Mouse (Mus musculus): ENCODE data around the gene Dab2ip. TPM values are rescaled to one million over a fixed set of nuclear protein-coding genes. Genes with fewer than 3 reads are reported as not detected.

Gene Dab2ip
- total and polyA plus RNA-seq, 3 experiments: 4.9 to 15.6 (median 7.8) TPM

GRCm38 (mm10) chr2:35629126-35629525 is 71.1 kb downstream of the Dab2ip start:
- in situ Hi-C loops (cut with MboI; ENCODE audit: low pct_ligation_motif_present, low pct_unique_long_range_greater_than_20kb, low sequenced_read_pairs): no loop called here
- peaks cover 0 to 28% of the 10 kb centered on the region in 2 experiments for H3K36me3 ChIP-seq (replicated peaks in 1 of 2; ENCODE audit: control insufficient read depth in 1 of 2, insufficient read depth in 1 of 2, low read length in 1 of 2)
- no peak for TF ChIP-seq ZC3H11A (IDR thresholded peaks at IDR 0.05; ENCODE audit: low read depth, low read length)
- no peak for TF ChIP-seq MAZ (IDR thresholded peaks at IDR 0.05; ENCODE audit: low read depth, low read length)
- TF ChIP-seq MAFK (IDR thresholded peaks at IDR 0.05; ENCODE audit: insufficient replicate concordance, low read length): no peak
- TF ChIP-seq USF1 (IDR thresholded peaks at IDR 0.05; ENCODE audit: low read depth, low read length): no peak
- no peak for TF ChIP-seq UBTF (IDR thresholded peaks at IDR 0.05; ENCODE audit: low read depth, low read length)
- no peak for TF ChIP-seq NRF1 (IDR thresholded peaks at IDR 0.05; ENCODE audit: low read depth, low read length)
- TF ChIP-seq EP300 (IDR thresholded peaks at IDR 0.05; ENCODE audit: low read length): no peak
- no peak for TF ChIP-seq TCF12 (IDR thresholded peaks at IDR 0.05; ENCODE audit: low read depth, low read length)
- DNase-seq (ENCODE audit: extremely low read depth): no peak
- dilution Hi-C loops (cut with MboI; ENCODE audit: extremely low pct_ligation_motif_present, extremely low pct_unique_long_range_greater_than_20kb, low sequenced_read_pairs): no loop called here
- peaks cover 2 to 42% of the 10 kb centered on the region in 2 experiments for H3K4me1 ChIP-seq (ENCODE audit: control insufficient read depth in 1 of 2, insufficient read depth in 2 of 2)
- no peak overlapping the region for H3K4me2 ChIP-seq (ENCODE audit: insufficient read depth, low read depth, poor library complexity, severe bottlenecking)
- no peak overlapping the region for H3K27ac ChIP-seq (ENCODE audit: insufficient read depth, low read depth)
- no peaks in the 10 kb centered on the region for H3K27me3 ChIP-seq (replicated peaks)
- no peaks in the 10 kb centered on the region for H3K9me3 ChIP-seq (replicated peaks; ENCODE audit: low read length)
- H3K9ac ChIP-seq (ENCODE audit: insufficient read depth, low read depth): no peak overlapping the region
- H3K79me2 ChIP-seq (replicated peaks; ENCODE audit: control insufficient read depth, extremely low read depth, insufficient read depth, poor library complexity, severe bottlenecking): no peaks in the 10 kb centered on the region
- no peak overlapping the region for H3K4me3 ChIP-seq (replicated peaks in 1 of 3; ENCODE audit: low read depth in 2 of 3, low read length in 2 of 3, poor library complexity in 1 of 3)

- no peaks in the 10 kb centered on the region for H3K27me3 ChIP-seq (replicated peaks)
- no peak overlapping the region for H3K27ac ChIP-seq (ENCODE audit: insufficient read depth, low read depth)
- TF ChIP-seq RAD21 (IDR thresholded peaks at IDR 0.05; ENCODE audit: low read depth, low read length): peak; percentile 39
- TF ChIP-seq NELFE (IDR thresholded peaks at IDR 0.05; ENCODE audit: low read depth, low read length): no peak
- peak; percentile 54 for TF ChIP-seq SMC3 (IDR thresholded peaks at IDR 0.05; ENCODE audit: low read depth, low read length)
- peak in 1 of 2 experiments; percentile 53; a peak in 2 of 4 replicates for TF ChIP-seq CTCF (conservative IDR thresholded peaks at IDR 0.05 in 1 of 2, IDR thresholded peaks at IDR 0.05 in 1 of 2; ENCODE audit: low read depth in 2 of 2, low read length in 2 of 2)
- no peak for TF ChIP-seq EP300 (IDR thresholded peaks at IDR 0.05; ENCODE audit: low read length)
- no peak for TF ChIP-seq USF1 (IDR thresholded peaks at IDR 0.05; ENCODE audit: low read depth, low read length)
- H3K9me3 ChIP-seq (replicated peaks; ENCODE audit: low read length): no peaks in the 10 kb centered on the region
- no peak for DNase-seq (ENCODE audit: extremely low read depth)
- H3K4me3 ChIP-seq (replicated peaks in 1 of 3; ENCODE audit: low read depth in 2 of 3, low read length in 2 of 3, poor library complexity in 1 of 3): no peak overlapping the region
- in situ Hi-C loops (cut with MboI; ENCODE audit: low pct_ligation_motif_present, low pct_unique_long_range_greater_than_20kb, low sequenced_read_pairs): no loop called here
- no peak overlapping the region for H3K9ac ChIP-seq (ENCODE audit: insufficient read depth, low read depth)
- H3K4me1 ChIP-seq (ENCODE audit: control insufficient read depth in 1 of 2, insufficient read depth in 2 of 2): peaks cover 4 to 14% of the 10 kb centered on the region in 2 experiments; a peak in 3 of 4 replicates
- H3K36me3 ChIP-seq (replicated peaks in 1 of 2; ENCODE audit: control insufficient read depth in 1 of 2, insufficient read depth in 1 of 2, low read length in 1 of 2): peaks cover 0 to 23% of the 10 kb centered on the region in 2 experiments
- dilution Hi-C loops (cut with MboI; ENCODE audit: extremely low pct_ligation_motif_present, extremely low pct_unique_long_range_greater_than_20kb, low sequenced_read_pairs): no loop called here
- no peak overlapping the region for H3K4me2 ChIP-seq (ENCODE audit: insufficient read depth, low read depth, poor library complexity, severe bottlenecking)
- H3K79me2 ChIP-seq (replicated peaks; ENCODE audit: control insufficient read depth, extremely low read depth, insufficient read depth, poor library complexity, severe bottlenecking): no peaks in the 10 kb centered on the region
These were observed 75.3 kb downstream of the Dab2ip start for GRCm38 (mm10) chr2:35633392-35633791.

- Histone ChIP-seq H3K27me3 (replicated peaks) (no peaks in the 10 kb centered on the region), H3K79me2 (replicated peaks; ENCODE audit: control insufficient read depth, extremely low read depth, insufficient read depth, poor library complexity, severe bottlenecking) (no peaks in the 10 kb centered on the region), H3K4me2 (ENCODE audit: insufficient read depth, low read depth, poor library complexity, severe bottlenecking) (no peak overlapping the region), H3K4me3 (replicated peaks in 1 of 3; ENCODE audit: low read depth in 2 of 3, low read length in 2 of 3, poor library complexity in 1 of 3) (no peak overlapping the region), H3K9ac (ENCODE audit: insufficient read depth, low read depth) (no peak overlapping the region), H3K36me3 (replicated peaks in 1 of 2; ENCODE audit: control insufficient read depth in 1 of 2, insufficient read depth in 1 of 2, low read length in 1 of 2) (peaks cover 0 to 14% of the 10 kb centered on the region in 2 experiments), H3K27ac (ENCODE audit: insufficient read depth, low read depth) (no peak overlapping the region), H3K9me3 (replicated peaks; ENCODE audit: low read length) (no peaks in the 10 kb centered on the region), H3K4me1 (ENCODE audit: control insufficient read depth in 1 of 2, insufficient read depth in 2 of 2) (peaks cover 8 to 15% of the 10 kb centered on the region in 2 experiments)
- no peak for TF ChIP-seq GABPA (IDR thresholded peaks at IDR 0.05; ENCODE audit: insufficient replicate concordance, low read depth, low read length)
- no peak for TF ChIP-seq CHD2 (IDR thresholded peaks at IDR 0.05; ENCODE audit: low read length)
- TF ChIP-seq HCFC1 (IDR thresholded peaks at IDR 0.05; ENCODE audit: low read depth, low read length): no peak
- no peak for TF ChIP-seq SIN3A (IDR thresholded peaks at IDR 0.05; ENCODE audit: low read length)
- no peak for TF ChIP-seq ELF1 (IDR thresholded peaks at IDR 0.05; ENCODE audit: low read depth, low read length)
- DNase-seq (ENCODE audit: extremely low read depth): no peak
- in situ Hi-C loops (cut with MboI; ENCODE audit: low pct_ligation_motif_present, low pct_unique_long_range_greater_than_20kb, low sequenced_read_pairs): no loop called here
- dilution Hi-C loops (cut with MboI; ENCODE audit: extremely low pct_ligation_motif_present, extremely low pct_unique_long_range_greater_than_20kb, low sequenced_read_pairs): no loop called here
These were observed 76.9 kb downstream of the Dab2ip start for GRCm38 (mm10) chr2:35634963-35635362.
